Mouse (Mus musculus) heart, adult 2 months (tissue): Measurements from ENCODE around the gene Arap1.

Source experiments
- CTCF ChIP-seq: fragments of 200-600 bp; IDR thresholded peaks from 2 replicates; pipeline ENCODE4 v1.8.1; 2022; ENCODE audit warnings: antibody characterized with exemption, mild to moderate bottlenecking, moderate library complexity
- EP300 ChIP-seq: fragments of 200-500 bp; IDR thresholded peaks from 2 replicates; pipeline ENCODE4 v1.6.1; 2011; ENCODE audit warnings: low read depth, low read length, control low read depth; ENCODE audit not compliant: insufficient read depth
- POLR2A ChIP-seq: fragments of 200-500 bp; IDR thresholded peaks from 2 replicates; pipeline ENCODE4 v1.6.1; 2011; ENCODE audit warnings: mild to moderate bottlenecking, low read depth, low read length, control low read depth; ENCODE audit not compliant: insufficient read depth

DNA sequence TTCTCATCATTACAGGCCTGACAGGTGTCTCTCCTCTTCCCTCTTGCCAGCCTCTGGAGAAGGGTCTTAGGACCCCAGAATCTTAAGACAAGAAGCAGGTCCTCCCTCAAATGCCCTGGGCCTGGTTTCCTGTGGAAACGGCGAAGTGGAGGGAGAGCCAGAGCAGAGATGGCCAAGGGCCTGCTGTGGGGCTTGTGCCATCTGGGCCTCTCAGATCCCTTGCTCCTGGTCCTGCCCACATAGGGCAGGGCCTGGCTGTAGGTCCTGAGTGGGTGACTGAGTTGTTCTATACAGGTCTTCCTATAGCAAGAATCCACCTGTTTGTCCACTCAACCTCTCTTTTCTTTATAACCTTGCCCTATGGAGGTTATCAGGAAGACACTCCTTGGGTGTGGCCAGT, 12.6 kb upstream of the Arap1 start:
- TF ChIP-seq CTCF (no peak), POLR2A (no peak), EP300 (no peak)
